Mouse (Mus musculus): ENCODE results near the gene Nos1.

The Nos1 gene

DNA sequence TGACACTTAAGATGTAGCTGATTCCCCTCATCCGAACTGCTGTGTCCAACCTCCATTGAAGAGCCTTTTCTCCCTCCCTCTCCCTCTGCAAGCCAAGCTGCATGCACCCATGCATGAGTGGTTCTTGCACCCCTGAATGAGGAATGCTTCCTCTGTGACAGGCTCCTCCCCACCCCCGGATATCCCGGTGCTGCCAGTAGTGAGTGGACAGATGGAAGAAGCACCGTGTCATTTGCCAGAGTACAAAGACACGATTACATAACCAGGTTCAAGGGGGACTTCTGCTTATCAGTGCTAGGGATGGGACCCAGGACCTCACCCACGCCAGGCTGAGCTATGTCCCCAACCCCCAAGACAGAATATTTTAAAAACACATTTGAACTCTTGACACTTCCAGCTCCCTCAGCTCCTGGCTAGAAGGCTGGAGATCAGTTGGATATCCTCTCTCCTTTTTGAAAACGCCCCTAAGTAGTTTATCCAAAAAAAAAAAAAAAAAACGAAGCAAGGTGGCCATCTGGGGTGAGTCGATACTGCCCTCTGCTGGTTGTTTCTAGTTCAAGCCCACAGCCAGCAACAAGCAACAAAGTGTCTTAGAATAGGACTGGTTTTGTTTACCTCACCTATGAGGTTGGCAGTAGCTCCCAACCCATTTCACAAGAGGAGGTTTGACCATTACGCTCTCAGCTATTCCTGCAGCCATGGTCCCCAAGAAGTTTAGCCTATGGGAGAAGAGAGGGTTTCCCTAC is 175.0 kb downstream of the Nos1 start:
- DNase-seq (ENCODE audit: low spot score in 2 of 2) = no peak

DNA sequence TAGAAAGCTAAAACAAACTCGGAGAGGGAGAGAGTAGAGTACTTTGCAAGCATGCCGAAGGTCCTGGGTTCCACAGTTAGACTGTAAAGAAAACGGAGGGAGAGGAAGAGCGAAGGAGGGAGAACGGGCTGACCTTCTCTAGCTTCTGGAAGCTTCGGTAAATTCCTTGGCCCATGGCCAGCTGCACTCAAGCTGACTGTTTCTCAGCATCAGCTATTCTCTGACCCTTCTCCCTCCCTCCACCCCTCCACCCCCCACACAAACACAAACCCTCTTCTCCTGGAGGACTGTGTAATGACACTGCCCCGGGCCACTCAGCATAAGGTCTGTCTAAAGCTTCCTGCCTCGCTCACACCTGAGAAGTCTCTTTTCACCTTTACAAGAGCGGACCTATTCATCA is 183.9 kb downstream of the Nos1 start:
- no peak for DNase-seq (ENCODE audit: low spot score in 2 of 2)

DNA sequence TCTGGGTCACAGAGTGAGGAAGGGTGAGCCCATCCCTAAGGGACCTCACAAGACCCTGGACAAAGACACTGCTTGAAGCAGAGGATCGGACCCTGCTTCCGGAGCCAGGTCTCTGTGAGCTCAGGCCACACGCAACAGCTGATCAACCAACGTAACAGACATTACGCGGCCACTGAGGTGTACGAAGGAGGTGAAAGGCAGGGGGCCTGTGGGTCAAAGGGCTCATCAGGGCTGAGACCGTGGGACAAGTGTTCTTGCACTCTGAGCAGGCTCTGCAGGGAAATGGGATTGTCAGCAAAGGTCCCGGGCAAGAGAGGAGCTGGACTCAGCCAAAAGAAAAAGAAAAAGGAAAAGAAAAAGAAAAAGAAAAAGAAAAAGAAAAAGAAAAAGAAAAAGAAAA is 186.1 kb downstream of the Nos1 start:
- no peak for DNase-seq (ENCODE audit: low spot score in 2 of 2)

DNA sequence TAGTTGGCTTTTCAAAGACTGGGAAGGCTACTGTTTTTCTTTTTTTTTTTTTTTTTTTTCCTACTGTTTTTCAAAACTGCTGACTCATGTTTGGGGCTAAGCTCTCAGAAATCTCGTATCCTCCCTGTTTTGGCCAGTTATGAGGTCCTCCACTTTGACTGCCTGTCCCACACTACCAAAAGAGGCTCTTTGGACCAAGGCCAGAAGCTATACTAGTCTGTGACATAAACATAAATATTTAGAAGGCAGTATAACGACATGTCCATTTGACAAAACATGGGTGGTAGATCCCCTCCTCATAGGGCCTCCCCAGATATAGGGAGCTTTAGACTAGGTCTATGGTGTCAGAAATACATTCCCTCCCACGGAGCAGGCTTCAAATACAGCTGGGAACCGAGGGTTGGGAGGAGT is 186.8 kb downstream of the Nos1 start:
- DNase-seq (ENCODE audit: low spot score in 2 of 2) = no peak

DNA sequence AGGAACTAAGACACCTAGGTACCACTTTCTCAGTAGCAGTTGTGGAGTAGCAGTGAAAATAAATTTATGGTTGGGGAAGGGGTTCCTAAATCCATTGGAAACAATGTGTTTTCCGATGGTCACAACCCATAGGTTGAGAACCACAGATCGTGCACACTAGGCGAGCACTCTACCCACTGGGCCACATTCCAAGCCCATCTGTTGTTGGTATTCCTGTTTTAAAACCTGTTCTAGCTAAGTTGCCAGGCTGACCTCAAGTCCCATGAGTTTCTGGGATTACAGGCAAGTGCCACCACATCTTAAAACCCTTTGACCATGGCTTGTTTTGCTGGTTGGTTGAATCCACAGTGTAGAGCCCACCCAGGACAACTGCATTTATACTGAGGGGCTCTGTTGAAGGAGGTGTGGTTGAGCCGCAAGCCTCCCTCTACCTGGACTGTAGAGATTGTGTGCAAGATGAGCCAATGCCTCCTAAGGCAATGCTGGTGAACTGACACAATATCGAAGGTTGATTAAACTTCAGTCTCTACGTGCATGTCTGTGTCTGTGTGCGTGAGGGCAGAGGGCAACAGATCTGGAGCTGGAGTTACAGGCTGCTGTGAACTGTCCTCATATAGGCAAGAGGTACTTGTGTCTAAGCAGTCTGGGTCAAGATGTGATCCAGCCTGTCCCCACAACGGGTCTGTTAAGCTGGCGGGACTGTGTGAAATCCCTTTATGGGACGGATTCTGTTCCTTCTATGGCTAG is 189.0 kb downstream of the Nos1 start:
- no peak for DNase-seq (ENCODE audit: low spot score in 2 of 2)

DNA sequence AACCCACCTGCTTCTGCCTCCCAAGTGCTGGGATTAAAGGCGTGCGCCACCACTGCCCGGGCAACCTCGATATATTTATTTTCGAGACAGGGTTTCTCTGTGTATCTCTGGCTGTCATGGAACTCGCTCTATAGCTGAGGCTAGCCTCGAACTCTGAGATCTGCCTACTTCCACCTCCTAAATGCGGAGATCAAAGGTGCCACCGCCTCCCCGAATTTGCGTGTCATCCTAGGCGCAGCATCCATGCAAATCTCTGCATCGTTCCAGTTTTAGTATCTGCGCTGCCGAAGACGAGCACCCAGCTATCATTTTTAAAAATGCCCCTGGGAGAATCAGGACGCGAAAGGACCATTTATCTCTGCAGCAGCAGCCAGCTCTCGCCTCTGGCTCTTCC is 195.4 kb downstream of the Nos1 start:
- DNase-seq (ENCODE audit: low spot score in 2 of 2) = no peak

DNA sequence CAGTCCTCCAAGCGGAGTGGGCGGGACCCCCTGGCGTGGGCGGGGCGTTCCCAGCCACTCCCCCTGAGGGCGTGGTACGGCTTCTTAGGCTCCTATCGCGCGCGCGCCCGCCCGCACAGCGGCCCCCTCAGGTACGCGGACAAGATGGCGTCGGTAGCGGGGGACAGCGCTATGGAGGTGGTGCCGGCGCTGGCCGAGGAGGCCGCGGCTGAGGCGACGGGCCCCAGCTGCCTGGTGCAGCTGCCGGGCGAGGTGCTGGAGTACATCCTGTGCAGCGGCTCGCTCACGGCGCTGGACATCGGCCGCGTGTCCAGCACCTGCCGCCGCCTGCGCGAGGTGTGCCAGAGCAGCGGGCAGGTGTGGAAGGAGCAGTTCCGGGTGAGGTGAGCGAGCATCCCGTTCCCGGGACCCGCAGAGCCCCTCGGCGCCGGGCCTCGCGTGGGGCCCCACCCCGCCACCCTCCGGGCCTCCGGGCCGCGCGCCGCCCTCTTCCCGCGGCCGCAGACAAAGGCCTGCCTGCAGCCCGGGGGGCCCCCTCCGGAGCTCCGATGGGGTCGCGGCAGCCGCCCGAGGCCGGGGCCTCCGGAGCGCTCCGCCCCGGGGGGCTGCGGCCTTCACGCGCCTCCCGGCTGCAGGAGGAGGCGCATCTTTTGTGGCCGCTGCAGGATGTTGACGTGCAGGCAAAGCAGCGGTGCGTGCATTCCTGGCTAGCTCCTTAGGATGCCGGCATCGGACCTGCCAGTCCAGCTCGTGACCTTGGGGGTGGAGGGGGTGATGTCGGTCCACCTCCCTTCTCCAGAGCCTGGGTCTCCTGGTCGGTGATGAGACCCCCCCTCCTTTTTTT is 196.0 kb downstream of the Nos1 start, which contains the start of gene Fbxo21:
Gene Fbxo21, plus strand, starts transcription at position 74 of the 844 bp plus-strand sequence.
- DNase-seq (ENCODE audit: low spot score in 2 of 2) = peak; percentile 90 to 97

GRCm38 (mm10) chr5:117977501-117978158 is 196.8 kb downstream of the Nos1 start:
- DNase-seq (ENCODE audit: low spot score in 2 of 2) = peak in 1 of 2 experiments; percentile 51

- no peak for DNase-seq (ENCODE audit: low spot score in 2 of 2)
Observed at GRCm38 (mm10) chr5:117978159-117978697, 197.4 kb downstream of the Nos1 start.

- DNase-seq (ENCODE audit: low spot score in 2 of 2) = no peak
Observed at GRCm38 (mm10) chr5:117979082-117979481, 198.2 kb downstream of the Nos1 start.

DNA sequence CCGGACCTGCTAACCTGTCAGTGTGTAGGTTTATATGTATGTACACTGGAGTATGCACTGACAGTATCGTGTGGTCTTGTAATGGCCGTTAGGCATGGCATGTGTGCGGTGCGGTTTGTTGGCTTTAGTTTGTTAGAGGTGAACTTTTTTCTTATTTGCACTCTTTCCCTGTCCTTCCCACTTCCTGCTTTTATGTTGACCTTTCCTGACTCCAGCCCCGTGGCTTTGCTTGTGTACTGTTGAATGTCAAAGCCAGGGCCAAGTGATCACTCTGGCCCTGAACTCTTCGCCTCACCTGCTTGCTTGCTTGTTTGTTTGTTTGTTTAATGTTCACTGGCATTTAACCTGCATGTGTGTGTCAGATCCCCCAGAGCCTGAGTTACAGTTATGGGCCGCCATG is 200.1 kb downstream of the Nos1 start:
- no peak for DNase-seq (ENCODE audit: low spot score in 2 of 2)

- no peak for DNase-seq (ENCODE audit: low spot score in 2 of 2)
Observed at GRCm38 (mm10) chr5:117981943-117982342, 201.1 kb downstream of the Nos1 start.

GRCm38 (mm10) chr5:117986327-117986726 is 205.5 kb downstream of the Nos1 start:
- no peak for DNase-seq (ENCODE audit: low spot score in 2 of 2)

DNA sequence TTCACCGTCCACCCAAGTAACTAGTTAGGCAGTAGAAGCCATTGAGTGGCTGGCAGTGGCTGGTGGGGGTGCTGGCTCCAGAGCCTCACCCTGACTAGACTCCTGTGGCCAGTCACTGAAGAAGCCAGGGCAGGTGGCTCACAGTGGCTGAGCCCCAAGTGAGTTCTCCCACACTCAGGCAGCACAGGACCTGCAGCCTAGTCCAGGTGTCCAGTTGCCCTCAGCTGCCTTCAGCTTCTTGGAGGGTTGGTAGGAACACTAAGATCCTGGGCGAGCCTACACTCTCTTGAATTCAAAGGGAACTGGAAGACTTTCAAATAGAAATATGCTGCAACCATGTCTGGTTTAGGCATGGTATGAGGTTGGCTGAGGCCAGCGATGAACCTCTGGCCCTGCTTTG is 207.1 kb downstream of the Nos1 start:
- DNase-seq (ENCODE audit: low spot score in 2 of 2) = no peak

DNA sequence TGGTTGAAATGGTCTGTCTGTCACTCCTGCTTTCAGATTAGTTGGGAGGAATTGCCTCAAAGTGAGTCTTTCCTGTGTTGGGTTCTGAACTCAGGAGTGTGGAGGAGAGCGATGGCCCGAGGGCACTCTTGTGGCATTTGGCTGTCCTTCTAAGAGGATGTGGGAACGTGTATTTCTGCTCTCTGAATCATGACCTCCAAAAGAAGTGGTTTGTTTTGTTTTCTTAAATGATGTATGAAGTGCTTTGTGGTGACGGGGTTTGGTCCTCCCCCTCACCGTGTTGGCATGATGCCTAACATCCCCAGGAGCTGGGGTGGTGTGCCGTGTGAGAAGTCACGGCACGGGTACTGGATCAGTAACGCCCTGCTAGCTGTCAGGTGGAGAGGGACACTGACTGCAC is 207.5 kb downstream of the Nos1 start:
- no peak for DNase-seq (ENCODE audit: low spot score in 2 of 2)

- DNase-seq (ENCODE audit: low spot score in 2 of 2) = no peak
Observed at GRCm38 (mm10) chr5:117989773-117990172, 208.9 kb downstream of the Nos1 start.

GRCm38 (mm10) chr5:117990957-117991356 is 210.1 kb downstream of the Nos1 start:
- DNase-seq (ENCODE audit: low spot score in 2 of 2) = no peak

DNA sequence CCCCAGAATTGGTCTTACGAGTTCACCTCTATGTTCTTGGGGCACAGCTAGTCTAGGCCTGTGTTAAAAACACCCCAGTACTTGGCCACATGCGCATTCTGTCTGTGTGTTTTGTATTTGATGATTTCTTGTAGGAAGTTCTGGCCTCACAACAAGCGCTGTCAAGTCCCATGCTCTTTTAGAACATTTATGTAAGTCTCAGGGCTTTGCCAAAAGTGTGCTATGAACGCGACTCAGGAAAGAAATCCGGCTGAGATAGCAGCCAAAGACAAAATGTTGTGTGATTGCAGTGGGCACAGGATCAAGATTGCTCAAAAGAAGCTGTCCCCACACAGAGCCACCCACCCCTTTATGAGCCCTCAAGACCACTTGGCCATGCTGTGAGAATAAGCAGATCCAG is 212.7 kb downstream of the Nos1 start:
- DNase-seq (ENCODE audit: low spot score in 2 of 2) = peak in 1 of 2 experiments; percentile 63

DNA sequence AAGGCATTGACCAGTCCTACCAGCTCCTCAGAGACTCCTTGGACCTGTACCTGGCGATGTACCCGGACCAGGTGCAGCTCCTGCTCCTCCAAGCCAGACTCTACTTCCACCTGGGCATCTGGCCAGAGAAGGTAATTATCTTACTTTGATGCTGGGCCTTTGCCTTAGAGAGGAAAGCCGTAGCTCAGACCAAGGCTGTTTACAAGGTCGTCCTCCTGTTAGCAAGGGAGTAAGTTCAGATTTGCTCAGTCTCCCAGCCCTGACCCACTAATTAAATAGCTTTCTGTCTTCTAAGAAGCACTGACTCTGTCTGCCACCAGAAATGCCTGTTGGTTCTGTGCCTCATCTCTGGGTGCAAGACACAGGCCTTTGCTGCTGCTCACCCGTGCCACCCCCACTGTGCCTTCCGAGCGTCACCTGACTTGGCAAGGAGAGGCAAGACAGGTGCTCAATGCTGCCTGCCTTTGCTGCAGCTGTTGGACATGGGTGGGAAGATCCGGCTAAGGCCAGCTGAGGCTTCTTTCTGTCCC is 214.6 kb downstream of the Nos1 start:
- DNase-seq (ENCODE audit: low spot score in 2 of 2) = no peak

- DNase-seq (ENCODE audit: low spot score in 2 of 2) = no peak
Observed at GRCm38 (mm10) chr5:117995911-117996310, 215.1 kb downstream of the Nos1 start.

- DNase-seq (ENCODE audit: low spot score in 2 of 2) = no peak
Observed at GRCm38 (mm10) chr5:117996581-117996980, 215.7 kb downstream of the Nos1 start.

Data from left cerebral cortex, adult 9 months (tissue).